Mouse (Mus musculus): ENCODE results near the gene Rab3b.

- TF ChIP-seq UBTF (IDR thresholded peaks at IDR 0.05; ENCODE audit: borderline replicate concordance, insufficient read depth, low read depth, low read length) (no peak), MAZ (IDR thresholded peaks at IDR 0.05; ENCODE audit: low read depth, low read length) (no peak)
These were observed 12.0 kb downstream of the Rab3b start for GRCm38 (mm10) chr4:108890876-108891275.

Data from MEL (cell line).